Mouse (Mus musculus) lung, embryonic 14.5 days (tissue): ENCODE data around the gene Anapc7. TPM values are rescaled to one million over a fixed set of nuclear protein-coding genes. Genes with fewer than 3 reads are reported as not detected.

Experiments
- ATAC-seq: fragments of 200-750 bp; cut with Nextera tagmentation; 2 replicates; pipeline ENCODE4 v1.8.0; 2017; ENCODE audit warnings: mild to moderate bottlenecking, moderate TSS enrichment, moderate library complexity; ENCODE audit not compliant: insufficient read depth
- DNase-seq: peaks from one replicate; pipeline ENCODE4 v3.0.0-alpha.2; 2015
- H3K27ac ChIP-seq: fragments of 300-500 bp; sonication (generic); 2 replicates; pipeline ENCODE4 v1.5.1; 2014; ENCODE audit warnings: low read depth, mild to moderate bottlenecking, moderate library complexity
- H3K27me3 ChIP-seq: fragments of 300-500 bp; sonication (generic); 2 replicates; pipeline ENCODE4 v1.6.1; 2014; ENCODE audit warnings: low read length, control low read depth; ENCODE audit not compliant: insufficient read depth
- H3K36me3 ChIP-seq: fragments of 300-500 bp; sonication (generic); 2 replicates; pipeline ENCODE4 v1.6.1; 2014; ENCODE audit warnings: control low read depth; ENCODE audit not compliant: insufficient read depth
- H3K4me1 ChIP-seq: fragments of 300-500 bp; sonication (generic); 2 replicates; pipeline ENCODE4 v1.6.1; 2014; ENCODE audit warnings: antibody characterized with exemption, control low read depth; ENCODE audit not compliant: insufficient read depth
- H3K4me2 ChIP-seq: fragments of 300-500 bp; sonication (generic); 2 replicates; pipeline ENCODE4 v1.6.1; 2014; ENCODE audit warnings: mild to moderate bottlenecking
- H3K4me3 ChIP-seq: fragments of 300-500 bp; sonication (generic); 2 replicates; pipeline ENCODE4 v1.5.1; 2014; ENCODE audit warnings: low read depth, low read length
- H3K9ac ChIP-seq: fragments of 300-500 bp; sonication (generic); 2 replicates; pipeline ENCODE4 v1.6.1; 2014
- H3K9me3 ChIP-seq: fragments of 300-500 bp; sonication (generic); 2 replicates; pipeline ENCODE4 v1.6.1; 2016; ENCODE audit warnings: low read depth, low read length, control low read depth
- CTCF ChIP-seq: IDR thresholded peaks from 2 replicates; pipeline ENCODE4 v1.5.1; 2016; ENCODE audit warnings: antibody characterized with exemption, low read depth
- WGBS: fragments of 180-500 bp; shearing (Covaris S2); extraction: QIAGEN DNeasy Blood & Tissue Kit; methylation state at CpG from one replicate; pipeline ENCODE4 v1.1.7; 2014; 5-methylcytosine and 5-hydroxymethylcytosine counted together
- polyA plus RNA-seq: library from polyadenylated mRNA; unstranded; fragments of >200 nt; fragmentation: Nextera tagmentation; extraction: Ambion mirVana; gene quantifications from 2 replicates; pipeline ENCODE4 v1.2.1, GENCODE M21; 2014

Anapc7 gene
- polyA plus RNA-seq = 26.8 and 31.9 TPM in 2 replicates

- H3K4me1 ChIP-seq = 0 out of 2 replicates have a peak, but pooled peaks cover 4% of the 10 kb centered on the region
- H3K4me2 ChIP-seq = peak within 1 kb of the TSS; percentile 91
- H3K9ac ChIP-seq = peak within 1 kb of the TSS; percentile 93
- peak; percentile 20 for DNase-seq
- H3K36me3 ChIP-seq = peaks cover 11% of the 10 kb centered on the region; the same call in 1 of the 2 replicates
- H3K9me3 ChIP-seq = no peaks in the 10 kb centered on the region
- ATAC-seq = no peak
- TF ChIP-seq CTCF = peak; percentile 46
- peak within 1 kb of the TSS; percentile 84 for H3K27ac ChIP-seq
- H3K4me3 ChIP-seq = peak within 1 kb of the TSS; percentile 96
- H3K27me3 ChIP-seq = no peaks in the 10 kb centered on the region
- WGBS = 19% methylated on average over 17 of the region's 17 CpGs
Measured at GRCm38 (mm10) chr5:122421271-122422068, at the start of gene Anapc7. TSS of gene Anapc7 (plus strand) at chr5:122421693.

DNA sequence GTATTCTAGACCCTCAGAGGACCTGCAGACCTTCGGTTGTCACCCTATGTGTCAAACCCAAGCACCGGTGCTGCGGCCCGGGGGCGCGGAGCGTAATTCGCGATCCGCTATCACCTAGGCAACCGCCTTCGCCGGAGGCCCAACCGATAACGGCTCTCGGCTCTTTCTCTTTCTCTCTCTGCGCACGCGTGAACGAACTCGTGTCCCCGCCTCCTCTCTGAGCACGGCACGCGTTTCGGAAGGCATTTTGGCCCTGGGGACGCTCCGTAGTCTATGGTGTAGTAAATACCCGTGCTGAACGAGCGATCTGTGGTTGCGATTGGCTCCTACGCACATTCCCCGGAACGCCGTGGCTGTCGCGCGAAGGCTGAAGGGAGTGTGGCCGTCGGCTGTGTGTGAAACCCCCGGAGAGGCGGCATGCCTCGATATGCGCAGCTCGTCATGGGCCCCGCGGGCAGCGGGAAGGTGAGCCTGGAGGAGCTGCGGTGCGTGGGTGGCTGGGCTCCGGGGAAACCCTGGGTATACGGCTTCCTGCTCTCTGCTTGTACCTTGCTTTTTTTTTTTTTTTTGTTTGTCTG lies 49.2 kb upstream of the Anapc7 start, which contains the start of gene Fam216a:
Fam216a (minus strand) TSS at position 173 of the 578 bp plus-strand sequence.
- Histone ChIP-seq H3K9me3 (no peaks in the 10 kb centered on the region), H3K27me3 (no peaks in the 10 kb centered on the region), H3K36me3 (peaks cover 43% of the 10 kb centered on the region), H3K4me1 (peaks cover 8% of the 10 kb centered on the region; the same call in 1 of the 2 replicates), H3K4me3 (peak within 1 kb of the TSS; percentile 65), H3K27ac (peak within 1 kb of the TSS; percentile 92), H3K4me2 (peak within 1 kb of the TSS; percentile 84), H3K9ac (peak within 1 kb of the TSS; percentile 82)
- peak; percentile 94 for ATAC-seq
- 0% methylated on average over 53 of the region's 53 CpGs for WGBS
- DNase-seq = peak; percentile 100
- no peak for TF ChIP-seq CTCF

DNA sequence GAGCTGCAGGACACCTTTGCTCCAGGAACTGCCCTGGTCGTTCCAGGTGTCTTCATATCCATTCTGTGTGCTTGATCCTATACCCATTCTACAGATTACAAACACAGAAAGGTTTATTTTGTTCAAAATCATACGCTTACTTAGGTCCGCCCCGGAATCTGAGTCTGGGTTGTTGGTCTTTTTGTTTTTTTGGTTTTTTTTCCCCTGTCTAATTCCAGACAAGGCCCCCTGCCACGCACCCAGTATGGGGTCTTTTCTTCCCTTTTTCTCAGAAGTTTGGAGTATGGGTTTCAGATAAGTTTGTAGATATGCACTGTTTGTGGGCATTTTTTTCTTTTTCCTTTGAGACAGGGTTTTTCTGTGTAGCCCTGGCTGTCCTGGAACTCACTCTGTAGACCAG lies 48.6 kb upstream of the Anapc7 start:
- WGBS = 6% methylated on average over 5 of the region's 5 CpGs
- DNase-seq = no peak
- no peaks in the 10 kb centered on the region for H3K27me3 ChIP-seq
- no peak for TF ChIP-seq CTCF
- peak overlapping the region; percentile 92 for H3K27ac ChIP-seq
- no peak for ATAC-seq
- peaks cover 8% of the 10 kb centered on the region; the same call in 1 of the 2 replicates for H3K4me1 ChIP-seq
- H3K36me3 ChIP-seq = peaks cover 38% of the 10 kb centered on the region
- H3K4me2 ChIP-seq = peak overlapping the region; percentile 84
- peak overlapping the region; percentile 65 for H3K4me3 ChIP-seq
- H3K9me3 ChIP-seq = no peaks in the 10 kb centered on the region
- H3K9ac ChIP-seq = peak overlapping the region; percentile 82

DNA sequence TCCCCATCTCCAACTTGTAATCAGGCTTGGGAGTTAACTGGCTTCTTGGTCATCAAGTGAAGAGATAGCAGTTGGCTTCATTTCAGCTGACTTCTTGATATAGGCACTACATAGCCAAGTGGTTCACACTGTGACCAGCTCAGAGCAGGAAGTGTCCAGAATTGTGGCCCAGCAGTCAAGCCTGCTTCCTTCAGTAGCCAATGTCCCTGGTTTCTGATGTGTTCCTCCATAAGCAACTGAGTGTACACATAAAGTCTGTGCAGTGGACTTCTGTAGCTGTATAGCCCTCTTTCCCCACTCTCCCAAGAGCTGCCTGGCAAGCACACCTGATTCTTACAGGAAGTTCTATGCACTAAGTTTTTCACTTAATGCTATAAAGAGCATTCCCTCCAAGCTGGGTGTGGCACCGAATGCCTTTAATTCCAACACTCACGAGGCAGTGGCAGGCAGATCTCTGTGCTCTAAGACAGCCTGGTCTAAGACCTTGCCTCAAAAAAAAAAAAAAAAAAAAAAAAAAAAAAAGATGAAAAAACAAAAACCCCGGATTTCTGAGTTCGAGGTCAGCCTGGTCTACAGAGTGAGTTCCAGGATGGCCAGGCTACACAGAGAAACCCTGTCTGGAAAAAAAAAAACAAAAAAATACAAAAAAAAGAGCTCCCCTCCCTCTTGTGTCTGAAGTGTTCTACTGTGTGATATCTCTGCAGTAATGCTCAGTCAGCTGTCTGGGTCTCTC lies 44.2 kb upstream of the Anapc7 start:
- Histone ChIP-seq H3K4me2 (no peak overlapping the region), H3K27ac (no peak overlapping the region), H3K4me1 (peaks cover 4% of the 10 kb centered on the region; the same call in 1 of the 2 replicates), H3K27me3 (no peaks in the 10 kb centered on the region), H3K9me3 (no peaks in the 10 kb centered on the region), H3K4me3 (no peak overlapping the region), H3K36me3 (peaks cover 55% of the 10 kb centered on the region), H3K9ac (no peak overlapping the region)
- no peak for TF ChIP-seq CTCF
- DNase-seq = no peak
- ATAC-seq = no peak
- 85% methylated on average over 4 of the region's 4 CpGs for whole genome bisulfite sequencing

- Histone ChIP-seq H3K27me3 (no peaks in the 10 kb centered on the region), H3K36me3 (peaks cover 61% of the 10 kb centered on the region), H3K27ac (no peak overlapping the region), H3K4me3 (no peak overlapping the region), H3K4me1 (peaks cover 4% of the 10 kb centered on the region; the same call in 1 of the 2 replicates), H3K9me3 (no peaks in the 10 kb centered on the region), H3K4me2 (no peak overlapping the region), H3K9ac (no peak overlapping the region)
- 93% methylated on average over 12 of the region's 12 CpGs for WGBS
- no peak for ATAC-seq
- TF ChIP-seq CTCF = no peak
- DNase-seq = no peak
Measured at GRCm38 (mm10) chr5:122378171-122378570, 43.3 kb upstream of the Anapc7 start.

DNA sequence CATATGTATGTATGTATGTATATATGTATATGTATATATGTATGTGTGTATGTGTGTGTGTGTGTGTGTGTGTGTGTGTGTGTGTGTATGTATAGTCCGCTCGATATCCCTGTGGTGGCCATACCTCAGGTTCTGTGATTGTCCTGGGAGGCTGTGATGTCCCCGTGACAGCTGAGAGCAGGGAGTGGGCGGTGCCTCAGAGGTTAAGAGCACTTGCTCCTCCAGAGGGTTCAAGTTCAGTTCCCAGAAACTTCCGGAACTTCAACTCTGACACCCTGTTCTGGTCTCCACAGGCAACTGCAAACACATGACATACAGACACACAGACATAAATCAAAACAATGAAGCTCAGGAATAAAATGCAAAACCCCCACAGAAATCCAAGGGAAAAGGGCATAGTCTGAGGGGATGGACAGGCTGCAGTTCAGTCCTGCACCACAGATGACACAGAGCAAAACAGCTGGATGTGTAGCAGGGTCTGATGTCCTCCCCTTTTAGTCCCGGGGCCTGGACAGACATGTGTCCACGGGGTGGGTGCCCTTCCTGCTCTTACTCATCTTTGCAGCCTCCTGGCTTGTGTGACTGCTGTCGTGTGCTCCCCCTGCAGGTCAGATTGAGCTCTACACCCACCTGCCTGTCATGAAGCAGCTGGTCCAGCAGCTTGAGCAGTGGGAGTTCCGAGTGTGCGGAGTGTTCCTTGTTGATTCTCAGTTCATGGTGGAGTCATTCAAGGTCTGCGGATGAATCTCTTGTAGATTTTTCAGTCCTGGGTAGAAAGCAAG lies 41.9 kb upstream of the Anapc7 start:
- peak; percentile 86 for DNase-seq
- ATAC-seq = peak; percentile 69
- Histone ChIP-seq H3K27me3 (no peaks in the 10 kb centered on the region), H3K4me1 (no peaks in the 10 kb centered on the region), H3K4me3 (no peak overlapping the region), H3K36me3 (peaks cover 57% of the 10 kb centered on the region), H3K27ac (no peak overlapping the region), H3K4me2 (no peak overlapping the region), H3K9me3 (no peaks in the 10 kb centered on the region), H3K9ac (no peak overlapping the region)
- WGBS = 47% methylated on average over 11 of the region's 11 CpGs
- TF ChIP-seq CTCF = peak; percentile 91
